Mouse (Mus musculus): Measurements from ENCODE around the gene Aprt.

The Aprt gene

DNA sequence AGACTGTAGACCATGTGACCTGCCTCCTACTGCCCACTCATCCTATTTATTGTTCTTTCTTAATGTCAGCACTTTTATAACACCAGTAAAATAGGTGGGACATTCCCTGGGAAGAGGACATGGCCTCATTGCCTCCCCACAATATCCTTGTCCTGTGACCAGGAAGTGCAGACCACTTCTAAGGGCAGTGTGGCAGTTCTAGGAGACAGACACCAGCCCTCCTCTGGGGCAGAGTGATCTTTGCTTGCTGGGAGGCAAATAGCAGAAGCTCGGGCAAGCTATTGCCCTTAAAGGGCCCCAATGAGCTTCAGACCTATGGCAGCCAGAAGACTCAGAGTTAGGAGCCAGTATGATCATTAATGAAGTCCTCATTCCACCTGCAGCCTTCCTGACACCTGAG, 27.9 kb upstream of the Aprt start:
- no peak for TF ChIP-seq GATA4 (IDR thresholded peaks at IDR 0.05; ENCODE audit: insufficient replicate concordance, low read length)

DNA sequence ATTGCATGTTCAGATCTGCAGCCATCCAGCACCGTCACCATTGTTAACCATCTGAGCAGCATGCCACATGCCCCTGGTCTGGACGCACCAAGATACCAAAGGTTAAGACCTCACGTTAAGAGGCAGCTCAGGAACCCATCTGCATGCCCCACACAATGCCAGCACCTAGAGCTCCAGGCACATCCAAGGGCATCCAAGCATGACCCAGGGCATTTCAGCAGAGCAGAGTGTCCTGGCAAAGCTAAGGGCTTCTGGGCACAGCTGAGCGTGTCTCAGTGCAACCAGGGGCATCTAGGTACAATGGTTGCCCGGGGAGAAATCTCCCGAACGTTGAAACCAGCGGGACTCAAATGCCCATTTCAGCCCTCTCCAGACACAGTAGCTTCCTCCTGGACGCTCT, 24.0 kb upstream of the Aprt start:
- no peak for TF ChIP-seq GATA4 (IDR thresholded peaks at IDR 0.05; ENCODE audit: insufficient replicate concordance, low read length)

DNA sequence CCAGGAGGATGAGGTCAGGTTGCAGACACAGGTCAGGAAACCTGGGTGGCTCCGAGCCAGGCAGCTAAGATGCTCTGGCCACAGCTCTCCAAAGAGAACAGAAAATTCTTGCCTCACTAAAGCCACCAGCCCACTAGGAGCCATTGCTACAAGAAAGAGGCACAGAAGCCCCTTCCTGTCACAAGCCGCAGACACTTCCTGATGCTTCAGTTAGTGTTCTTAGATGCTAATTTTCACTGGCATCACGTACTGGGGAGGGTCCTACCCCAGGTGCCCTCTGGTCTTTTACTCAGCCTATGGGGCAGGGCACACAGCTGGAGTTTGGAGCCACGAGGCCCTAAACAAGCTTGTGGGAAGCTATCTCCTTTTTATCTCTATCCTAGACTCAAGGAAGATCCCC, 19.3 kb upstream of the Aprt start:
- no peak for TF ChIP-seq GATA4 (IDR thresholded peaks at IDR 0.05; ENCODE audit: insufficient replicate concordance, low read length)

DNA sequence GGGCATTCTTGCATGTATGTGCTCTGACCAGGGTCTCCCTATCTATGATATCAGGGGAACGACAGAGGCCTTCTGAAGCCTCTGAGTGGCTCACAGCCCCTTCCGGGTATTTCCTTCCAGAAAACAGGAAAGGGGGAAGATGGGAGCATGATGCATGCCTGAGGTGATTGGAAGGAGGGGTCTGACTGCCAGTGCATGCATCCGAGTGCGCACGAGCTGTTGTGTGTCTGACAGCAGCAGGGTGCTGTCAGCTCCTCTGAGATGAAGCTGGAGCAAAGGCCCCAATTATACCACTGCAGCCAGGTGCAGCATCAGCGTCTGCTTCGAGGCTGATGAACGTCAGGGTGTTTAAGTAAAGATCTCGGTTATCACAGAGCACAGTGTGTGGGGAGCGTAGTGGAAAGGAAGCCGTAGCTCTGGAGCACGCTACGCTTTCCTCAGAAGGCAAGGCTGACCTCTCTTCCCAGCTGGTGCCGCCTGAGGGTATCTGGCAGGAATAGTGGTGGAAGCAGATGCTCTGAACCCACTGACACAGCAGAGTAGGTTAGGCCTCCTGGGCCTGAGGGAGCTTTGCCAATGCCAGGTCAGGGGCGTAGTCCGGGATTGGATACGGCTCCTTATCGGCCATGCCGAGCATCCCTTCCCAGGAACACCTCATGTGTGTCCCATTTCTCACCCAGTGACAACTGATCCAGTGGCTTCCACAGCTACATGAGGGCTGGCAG, 17.2 kb upstream of the Aprt start:
- no peak for TF ChIP-seq GATA4 (IDR thresholded peaks at IDR 0.05; ENCODE audit: insufficient replicate concordance, low read length)

DNA sequence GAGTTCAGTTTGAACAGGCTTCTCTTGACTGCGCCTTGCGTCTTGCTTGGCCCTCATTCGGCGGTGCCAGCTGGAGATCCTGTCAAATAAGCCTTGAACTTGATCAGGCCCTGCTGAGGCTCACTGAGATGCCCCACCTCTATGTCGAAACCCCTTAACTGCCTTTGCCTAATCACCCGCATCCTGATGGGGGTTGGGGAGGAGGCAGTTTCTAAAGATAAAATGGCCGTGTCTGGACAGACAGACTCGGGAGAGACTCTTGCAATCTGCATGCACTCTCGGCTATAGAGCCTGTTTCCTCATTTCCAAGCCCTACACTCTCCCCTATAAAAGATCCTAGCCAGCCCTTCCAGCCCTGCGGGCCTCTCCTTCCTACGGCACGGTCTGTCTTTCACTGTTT, 16.5 kb upstream of the Aprt start:
- no peak for TF ChIP-seq GATA4 (IDR thresholded peaks at IDR 0.05; ENCODE audit: insufficient replicate concordance, low read length)

DNA sequence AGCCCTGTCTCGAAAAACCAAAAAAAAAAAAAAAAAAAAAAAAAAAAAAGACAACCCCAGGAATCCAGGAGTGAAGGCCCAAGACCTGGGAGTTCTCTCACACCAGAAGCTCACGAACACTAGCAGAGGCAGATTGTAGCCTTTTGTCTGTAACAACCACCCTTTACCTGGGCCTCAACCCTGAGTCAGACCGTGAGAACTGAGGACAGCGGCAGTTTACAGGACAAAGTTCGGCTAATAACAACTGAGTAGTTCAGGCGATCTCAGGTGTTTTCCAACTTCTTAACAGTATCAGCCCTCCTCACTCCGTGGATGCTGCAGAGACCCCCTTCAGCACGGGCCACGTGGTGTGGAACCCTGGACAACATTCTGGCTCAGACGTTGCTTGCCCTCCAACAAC, 10.0 kb upstream of the Aprt start:
- TF ChIP-seq GATA4 (IDR thresholded peaks at IDR 0.05; ENCODE audit: insufficient replicate concordance, low read length): no peak

DNA sequence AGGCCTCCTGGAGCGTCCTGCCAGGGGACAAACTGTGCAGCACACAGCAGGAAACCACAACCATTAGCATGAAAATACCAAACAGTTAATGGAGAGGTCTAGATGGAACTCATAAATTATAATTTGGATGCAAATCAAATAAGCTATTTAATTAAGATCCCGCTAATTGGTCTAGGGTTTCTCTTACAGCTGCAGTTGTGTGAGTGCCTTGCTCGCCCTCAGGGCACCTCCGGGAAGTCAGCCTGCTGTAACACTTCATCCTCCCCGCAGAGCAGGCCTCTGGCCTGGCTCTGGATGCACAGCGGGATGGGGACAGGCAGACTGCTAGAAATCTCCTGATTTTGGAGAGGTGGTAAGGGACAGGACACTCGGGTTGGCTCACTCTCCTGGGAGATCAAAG, 9.5 kb upstream of the Aprt start:
- TF ChIP-seq GATA4 (IDR thresholded peaks at IDR 0.05; ENCODE audit: insufficient replicate concordance, low read length): no peak

DNA sequence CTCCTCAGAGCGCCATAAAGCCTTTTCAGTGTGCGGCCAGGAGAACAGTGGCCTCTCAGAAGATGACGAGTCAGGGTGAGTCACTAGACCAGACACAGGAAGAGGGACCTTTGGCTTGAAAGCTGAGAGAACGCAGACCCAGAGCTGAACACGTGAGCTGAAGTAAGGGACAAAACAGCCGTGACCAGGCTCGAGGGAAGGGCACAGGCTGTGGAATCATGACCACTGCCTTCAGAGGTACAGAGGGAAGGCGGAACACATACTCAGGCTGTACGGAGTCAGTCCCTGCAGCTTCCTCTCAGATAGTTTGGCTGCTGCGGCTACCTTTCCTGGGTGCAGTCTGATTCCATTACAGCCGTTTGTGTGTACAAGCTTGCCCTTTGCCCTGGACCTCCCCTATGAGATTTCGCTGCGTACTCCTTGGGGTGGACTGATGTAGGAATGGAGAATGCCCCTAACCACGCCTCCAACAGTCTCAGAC, 8.7 kb upstream of the Aprt start:
- no peak for TF ChIP-seq GATA4 (IDR thresholded peaks at IDR 0.05; ENCODE audit: insufficient replicate concordance, low read length)

DNA sequence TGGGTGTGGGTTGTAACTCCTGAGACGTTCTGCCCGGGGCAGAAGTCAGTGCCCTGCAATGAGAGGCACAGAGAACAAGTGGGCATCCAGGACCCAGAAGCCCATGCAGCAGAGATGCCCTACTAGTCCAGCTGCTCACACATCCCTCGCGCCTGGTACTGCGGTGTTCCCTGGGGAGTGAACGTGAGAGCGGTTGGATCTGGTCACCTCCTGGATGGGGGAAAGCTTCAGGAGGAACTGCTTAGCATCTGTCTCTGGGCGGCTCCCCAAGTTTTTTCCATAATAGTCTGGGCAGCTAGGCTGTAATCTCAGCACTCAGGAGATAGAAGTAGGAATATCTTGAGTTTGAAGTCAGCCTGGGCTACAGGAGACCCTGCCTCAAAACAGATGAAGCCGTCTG, 8.3 kb upstream of the Aprt start:
- no peak for TF ChIP-seq GATA4 (IDR thresholded peaks at IDR 0.05; ENCODE audit: insufficient replicate concordance, low read length)

DNA sequence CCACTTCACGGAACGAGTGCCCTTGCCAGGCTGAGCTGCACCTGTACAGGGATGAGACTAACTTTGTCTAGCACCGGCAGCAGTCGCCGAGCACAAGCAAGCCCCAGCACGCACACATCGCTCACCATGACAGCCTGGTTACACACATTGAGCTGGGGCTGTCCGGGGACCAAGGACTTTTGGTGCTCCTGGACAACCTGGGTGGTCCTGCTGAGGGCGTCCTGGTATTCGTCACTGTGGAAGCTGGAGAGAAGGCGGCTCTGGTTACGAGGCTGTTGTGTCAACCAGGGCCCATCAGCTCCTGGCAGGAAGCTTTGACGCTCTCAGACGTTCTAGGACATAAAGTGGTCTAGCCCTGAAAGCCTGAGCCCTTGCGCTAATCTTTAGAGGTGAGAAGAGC, 4.2 kb upstream of the Aprt start:
- TF ChIP-seq GATA4 (IDR thresholded peaks at IDR 0.05; ENCODE audit: insufficient replicate concordance, low read length): no peak

DNA sequence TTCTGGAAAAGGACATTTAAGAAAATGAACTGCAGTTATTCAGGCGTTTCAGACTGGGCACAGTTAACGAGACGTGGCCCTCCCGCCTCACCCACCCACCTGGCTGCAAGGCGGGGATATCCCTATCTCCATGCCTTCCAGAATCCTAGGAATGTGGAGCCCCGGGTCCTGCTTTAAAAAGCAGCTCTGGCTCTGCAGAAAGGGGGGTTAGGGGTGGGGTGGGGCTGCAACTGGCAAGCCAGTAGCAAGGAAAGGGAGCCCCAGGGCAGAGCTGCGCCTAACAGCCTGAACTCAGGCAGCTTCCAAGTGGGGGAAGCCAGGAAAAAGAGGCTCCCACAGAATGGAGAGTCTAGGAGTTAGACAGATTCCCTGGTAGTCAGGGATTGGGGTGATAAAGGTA, 2.5 kb upstream of the Aprt start:
- no peak for TF ChIP-seq GATA4 (IDR thresholded peaks at IDR 0.05; ENCODE audit: insufficient replicate concordance, low read length)

DNA sequence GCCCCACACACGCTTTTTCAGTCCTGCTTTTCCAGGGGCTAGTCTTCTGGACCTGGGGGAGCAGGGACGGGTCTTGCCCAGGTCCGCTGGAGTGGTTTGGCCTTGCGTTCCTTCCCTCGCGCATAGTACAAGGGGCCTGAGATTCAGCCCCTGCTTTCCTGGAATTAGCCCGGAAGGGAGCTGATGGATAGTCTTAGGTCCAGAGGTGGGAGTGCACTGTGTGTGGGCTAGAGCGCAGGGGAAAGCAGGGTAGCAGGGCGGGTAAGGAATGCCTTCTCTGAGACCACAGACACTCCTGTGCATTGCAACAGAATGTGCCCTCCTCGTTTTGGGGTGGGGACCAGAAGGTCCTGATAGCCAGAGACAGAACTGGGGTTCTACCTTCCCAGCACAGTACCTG, 407 bp upstream of the Aprt start:
- no peak for TF ChIP-seq GATA4 (IDR thresholded peaks at IDR 0.05; ENCODE audit: insufficient replicate concordance, low read length)

DNA sequence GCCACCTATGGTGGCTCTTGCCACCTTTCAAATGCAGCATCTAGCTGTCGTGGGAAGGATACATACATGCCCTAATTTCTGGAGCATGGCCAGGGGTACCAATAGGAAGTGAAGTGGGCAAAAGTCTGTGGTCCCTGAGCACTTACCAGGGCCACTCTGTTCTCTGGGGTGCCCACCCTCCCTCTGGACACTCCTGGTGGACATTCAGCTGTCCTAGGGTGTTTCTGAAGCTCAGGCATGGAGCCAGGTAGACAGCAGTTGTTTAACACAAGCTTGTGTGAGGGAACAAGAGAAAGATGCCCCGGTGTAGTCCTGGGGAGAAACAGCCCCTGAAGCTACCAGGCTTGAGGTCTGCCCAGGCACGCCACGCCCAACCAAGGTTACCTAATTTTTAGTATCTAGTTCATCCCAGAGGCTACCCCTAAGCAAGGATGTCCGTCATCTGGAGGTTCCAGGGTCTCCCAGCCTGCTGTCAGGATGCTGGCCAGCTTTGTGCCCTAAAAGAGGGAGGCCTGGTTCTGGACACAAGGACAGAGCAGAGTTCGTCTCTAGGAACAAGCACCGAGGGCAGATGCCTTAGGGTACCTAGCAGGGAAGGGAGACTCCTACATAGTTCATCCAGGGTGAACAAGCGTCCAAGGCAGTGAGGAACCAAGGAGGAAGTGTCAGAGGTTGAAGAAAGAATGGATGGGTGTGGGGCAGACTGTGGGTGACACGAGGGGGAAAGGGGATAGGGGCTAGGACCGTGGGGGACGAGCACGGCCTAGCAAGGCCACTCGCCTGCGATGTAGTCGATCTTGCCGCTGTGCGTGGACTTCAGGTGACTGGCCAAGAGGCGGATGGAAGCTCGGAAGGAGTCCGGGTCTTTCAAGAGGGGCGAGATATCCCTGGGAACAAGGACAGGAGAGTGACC, 718 bp downstream of the Aprt start:
- no peak for TF ChIP-seq GATA4 (IDR thresholded peaks at IDR 0.05; ENCODE audit: insufficient replicate concordance, low read length)

DNA sequence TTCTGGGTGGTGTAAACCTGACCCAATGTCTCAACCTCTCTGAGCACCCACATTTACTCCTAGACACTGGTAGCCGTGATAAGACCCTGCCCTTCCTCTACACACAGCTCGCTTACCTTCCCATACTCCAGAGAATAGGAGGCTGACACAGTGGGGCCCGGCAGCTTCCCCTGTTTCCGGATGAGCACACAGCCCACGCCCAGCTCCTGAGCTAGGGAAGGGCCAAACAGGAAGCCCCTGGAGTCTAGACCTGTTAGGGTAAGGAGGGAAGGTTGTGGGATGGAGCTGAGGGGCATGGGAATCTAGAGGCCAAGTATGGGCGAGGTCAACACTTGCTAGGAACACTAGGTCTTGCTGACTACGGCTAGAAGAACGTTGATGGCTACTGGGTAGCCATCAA, 1.4 kb downstream of the Aprt start:
- TF ChIP-seq GATA4 (IDR thresholded peaks at IDR 0.05; ENCODE audit: insufficient replicate concordance, low read length): no peak

DNA sequence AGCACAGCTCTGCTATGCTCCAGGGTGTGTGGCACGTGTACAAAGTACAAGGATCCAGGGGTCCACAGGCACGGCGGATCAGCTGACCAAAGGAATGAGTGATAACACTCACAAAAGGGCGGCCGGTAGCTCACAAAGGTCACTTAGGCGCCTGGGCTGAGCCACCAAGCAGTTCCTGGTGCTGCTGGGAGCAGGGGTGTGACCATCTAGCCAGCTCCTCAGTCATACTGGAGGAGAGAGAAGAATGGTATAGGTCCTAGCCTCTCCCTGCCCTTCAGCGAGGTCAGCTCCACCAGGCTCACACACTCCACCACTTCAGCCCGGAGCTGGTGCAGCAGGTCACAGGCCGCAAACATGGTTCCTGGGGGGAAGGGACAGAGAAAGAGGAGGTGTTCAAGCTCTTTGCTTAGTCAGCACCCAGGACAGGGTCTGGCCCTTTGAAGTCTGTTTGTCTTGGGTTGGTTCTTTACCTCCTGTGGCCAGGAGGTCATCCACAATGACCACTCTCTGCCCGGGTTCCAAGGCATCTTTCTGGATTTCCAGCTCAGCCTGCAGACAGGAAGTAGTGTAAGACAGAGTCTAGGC, 1.9 kb downstream of the Aprt start:
- TF ChIP-seq GATA4 (IDR thresholded peaks at IDR 0.05; ENCODE audit: insufficient replicate concordance, low read length): no peak

DNA sequence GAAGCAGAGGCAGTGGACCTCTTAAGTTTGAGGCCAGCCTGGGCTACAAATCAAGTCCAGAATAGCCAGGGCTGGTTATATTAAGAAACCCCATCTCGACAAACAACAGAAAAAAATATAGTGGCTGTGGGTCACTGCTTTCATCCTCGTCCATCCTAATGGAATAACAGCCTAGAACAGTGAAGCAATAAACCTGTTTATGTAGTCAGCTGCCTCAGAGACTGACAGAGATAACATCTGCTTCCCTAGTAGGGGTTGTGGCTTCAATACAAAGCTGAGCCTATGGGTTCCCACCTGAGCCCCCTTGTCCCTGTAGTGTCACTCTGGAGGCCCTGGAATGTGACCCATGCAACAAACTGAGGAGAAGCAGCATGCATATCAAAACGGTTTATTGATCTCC, 2.4 kb downstream of the Aprt start:
- no peak for TF ChIP-seq GATA4 (IDR thresholded peaks at IDR 0.05; ENCODE audit: insufficient replicate concordance, low read length)

Measured in liver, adult (tissue).